Mouse (Mus musculus): ENCODE data around the gene Ston1.

Gene Ston1

GRCm38 (mm10) chr17:88597222-88598055 lies at the start of gene Ston1:
Gene Ston1 (plus strand): TSS chr17:88597684.
- peak; percentile 61 for DNase-seq (ENCODE audit: extremely low spot score, low read depth, low spot score)

DNA sequence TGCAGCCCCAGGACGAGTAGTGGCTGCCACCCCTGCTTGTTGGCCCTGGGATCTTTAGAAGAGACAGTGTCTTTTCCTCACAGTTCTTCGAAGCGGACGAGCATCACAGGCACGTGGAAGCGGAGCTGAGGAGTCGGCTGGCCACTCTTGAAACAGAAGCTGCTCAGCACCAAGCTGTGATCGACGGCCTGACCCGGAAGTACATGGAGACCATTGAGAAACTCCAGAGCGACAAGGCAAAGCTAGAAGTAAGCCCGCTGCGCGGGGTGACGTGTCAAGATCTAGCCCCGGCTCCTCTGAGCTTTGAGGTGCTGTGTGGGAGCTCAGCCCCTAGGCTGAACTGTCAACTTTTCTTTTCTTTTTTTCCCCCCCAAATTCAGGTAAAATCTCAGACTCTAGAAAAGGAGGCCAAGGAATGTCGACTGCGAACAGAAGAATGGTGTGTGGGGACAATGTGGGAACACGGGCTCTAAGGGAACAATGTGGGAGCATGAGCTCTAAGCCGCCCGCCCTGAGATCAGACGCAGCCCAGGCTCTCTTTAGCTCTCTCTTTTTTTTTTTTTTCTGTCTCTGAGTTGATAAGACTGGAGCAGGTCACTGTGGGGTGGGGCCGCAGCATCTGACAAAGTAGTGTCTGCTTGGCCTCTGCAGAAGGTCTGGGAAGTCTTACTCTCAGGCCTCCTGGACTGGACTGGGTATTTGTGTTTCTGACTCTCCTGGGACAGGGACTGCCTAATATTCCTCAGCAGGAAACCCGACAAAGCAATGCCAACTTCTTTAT lies 47.9 kb upstream of the Ston1 start:
- DNase-seq (ENCODE audit: extremely low spot score, low read depth, low spot score) = no peak

DNA sequence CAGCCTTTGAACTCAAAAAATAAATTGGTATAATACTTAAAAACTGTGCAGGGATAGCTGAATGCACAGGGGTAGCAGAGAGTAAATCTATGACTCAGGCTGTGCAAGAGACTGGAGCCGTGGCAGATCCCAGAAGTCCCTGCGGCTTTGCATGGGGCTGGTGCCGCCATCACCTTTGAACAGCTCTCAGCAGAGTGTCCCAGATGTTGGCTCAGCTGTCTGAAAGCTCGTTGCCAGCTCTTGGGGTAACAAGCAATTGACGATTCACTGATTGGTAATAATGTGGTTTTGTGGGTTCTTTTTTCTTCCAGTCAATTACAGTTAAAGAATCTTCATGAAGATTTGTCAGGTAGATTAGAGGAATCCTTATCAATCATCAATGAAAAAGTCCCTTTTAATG lies 47.1 kb upstream of the Ston1 start:
- no peak for DNase-seq (ENCODE audit: extremely low spot score, low read depth, low spot score)

- no peak for DNase-seq (ENCODE audit: extremely low spot score, low read depth, low spot score)
These were observed 46.2 kb upstream of the Ston1 start for GRCm38 (mm10) chr17:88550981-88551940.

DNA sequence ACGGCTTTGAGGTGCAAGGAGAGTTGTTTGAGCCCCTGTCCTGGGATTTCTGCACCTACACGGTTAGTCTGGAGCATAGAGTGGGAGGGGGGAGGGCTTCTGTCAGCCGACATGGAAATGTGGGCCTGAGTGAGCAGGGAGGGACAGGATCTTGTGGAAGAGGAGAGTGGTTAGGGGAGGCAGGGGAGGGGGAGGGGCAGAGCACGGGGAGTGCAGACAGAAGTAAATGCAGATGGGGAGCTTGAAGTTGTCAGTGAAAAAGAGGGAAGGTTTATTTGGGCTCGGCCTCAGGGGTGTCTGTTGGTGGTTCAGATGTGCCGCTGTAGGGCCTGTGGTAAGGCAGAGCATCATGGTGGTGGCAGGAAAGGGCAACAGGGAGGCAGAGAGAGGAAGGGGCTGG lies 44.9 kb upstream of the Ston1 start:
- no peak for DNase-seq (ENCODE audit: extremely low spot score, low read depth, low spot score)

DNA sequence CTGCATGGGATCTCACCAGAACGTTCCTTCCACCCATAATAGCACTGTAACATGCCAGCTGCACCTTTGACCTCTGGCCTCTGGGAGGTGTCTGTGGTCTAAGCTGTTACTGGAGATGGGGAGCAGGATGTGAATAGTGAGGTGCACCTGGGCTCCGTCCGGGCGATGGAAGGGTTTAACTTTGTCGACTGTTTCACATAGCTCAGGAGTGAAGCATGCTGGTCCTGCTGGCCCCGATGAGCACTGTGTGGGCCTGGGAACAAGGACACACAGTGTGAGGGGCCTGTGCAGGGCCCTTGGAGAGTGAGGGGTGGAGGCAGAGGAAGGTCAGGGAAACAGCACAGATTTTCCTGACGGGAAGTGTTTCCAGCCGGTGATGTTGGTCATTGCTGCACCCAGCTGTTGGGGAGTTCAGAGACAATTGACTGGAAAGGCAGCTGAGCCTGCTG lies 44.5 kb upstream of the Ston1 start:
- no peak for DNase-seq (ENCODE audit: extremely low spot score, low read depth, low spot score)

DNA sequence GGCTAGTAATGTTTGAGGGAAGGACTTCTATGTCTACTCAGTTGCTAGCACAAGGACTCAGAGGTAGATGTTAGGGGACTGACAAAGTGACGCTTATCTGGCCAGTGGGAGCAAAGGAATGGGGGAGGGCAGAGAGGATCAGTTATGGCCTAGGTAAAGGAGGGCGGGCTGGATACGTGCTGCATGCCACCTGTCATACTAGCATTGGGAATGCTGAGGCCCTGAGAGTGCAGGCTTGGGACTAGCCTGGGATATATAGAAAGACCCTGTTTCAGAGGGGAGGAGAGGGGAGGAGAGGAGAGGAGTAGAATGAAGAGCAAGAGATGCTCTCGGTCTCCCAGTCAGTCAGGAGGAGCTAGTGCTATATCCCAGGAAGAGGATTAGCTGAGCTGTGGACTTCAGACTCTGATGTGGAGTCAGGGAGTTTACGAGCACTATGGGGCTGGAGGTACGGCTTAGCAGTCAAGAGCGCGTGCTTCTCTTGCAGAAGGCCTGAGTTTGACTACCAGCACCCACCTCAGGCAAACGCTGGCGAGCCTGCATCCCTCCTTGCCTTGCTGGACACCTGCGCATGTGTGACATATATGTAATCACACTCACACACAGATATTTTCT lies 43.9 kb upstream of the Ston1 start:
- DNase-seq (ENCODE audit: extremely low spot score, low read depth, low spot score) = no peak

DNA sequence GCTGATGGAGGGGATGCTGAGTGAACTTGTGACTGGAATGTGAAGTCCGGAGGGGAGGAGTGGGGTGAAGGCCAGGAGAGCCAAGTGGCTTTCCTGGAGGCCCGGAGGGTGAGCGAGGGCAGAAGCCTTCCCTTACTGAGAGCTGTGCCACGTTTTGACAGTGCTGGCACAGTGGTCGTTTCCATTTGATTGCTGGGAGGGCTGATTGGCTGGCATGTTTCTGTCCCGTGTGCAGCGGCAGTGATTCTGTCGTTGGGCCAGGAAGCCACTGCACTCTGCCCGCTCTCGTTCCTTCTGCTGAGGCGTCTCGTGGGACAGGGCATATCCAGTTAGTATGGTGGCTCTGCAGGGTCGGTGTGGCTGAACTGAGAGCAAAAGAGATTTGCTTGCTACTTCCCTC lies 41.3 kb upstream of the Ston1 start:
- no peak for DNase-seq (ENCODE audit: extremely low spot score, low read depth, low spot score)

DNA sequence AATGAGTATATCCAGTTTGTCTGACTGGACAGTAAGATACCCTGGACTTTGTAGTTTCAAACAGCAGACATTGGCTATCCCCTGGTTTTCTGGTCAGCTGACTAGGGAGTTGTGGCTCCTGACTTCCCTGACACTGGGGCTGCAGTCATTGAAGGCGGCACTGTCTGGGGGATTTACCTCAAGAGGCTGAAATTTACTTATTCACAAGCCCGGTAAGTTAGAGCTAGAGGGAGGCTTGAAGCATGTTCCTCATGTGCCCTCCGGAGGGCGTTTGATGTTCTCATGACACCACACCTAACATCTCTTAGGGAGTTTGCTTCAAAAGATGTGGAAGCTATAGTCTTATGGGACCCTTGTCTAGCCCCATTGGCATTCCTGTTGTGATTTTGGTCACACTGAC lies 40.8 kb upstream of the Ston1 start:
- no peak for DNase-seq (ENCODE audit: extremely low spot score, low read depth, low spot score)

DNA sequence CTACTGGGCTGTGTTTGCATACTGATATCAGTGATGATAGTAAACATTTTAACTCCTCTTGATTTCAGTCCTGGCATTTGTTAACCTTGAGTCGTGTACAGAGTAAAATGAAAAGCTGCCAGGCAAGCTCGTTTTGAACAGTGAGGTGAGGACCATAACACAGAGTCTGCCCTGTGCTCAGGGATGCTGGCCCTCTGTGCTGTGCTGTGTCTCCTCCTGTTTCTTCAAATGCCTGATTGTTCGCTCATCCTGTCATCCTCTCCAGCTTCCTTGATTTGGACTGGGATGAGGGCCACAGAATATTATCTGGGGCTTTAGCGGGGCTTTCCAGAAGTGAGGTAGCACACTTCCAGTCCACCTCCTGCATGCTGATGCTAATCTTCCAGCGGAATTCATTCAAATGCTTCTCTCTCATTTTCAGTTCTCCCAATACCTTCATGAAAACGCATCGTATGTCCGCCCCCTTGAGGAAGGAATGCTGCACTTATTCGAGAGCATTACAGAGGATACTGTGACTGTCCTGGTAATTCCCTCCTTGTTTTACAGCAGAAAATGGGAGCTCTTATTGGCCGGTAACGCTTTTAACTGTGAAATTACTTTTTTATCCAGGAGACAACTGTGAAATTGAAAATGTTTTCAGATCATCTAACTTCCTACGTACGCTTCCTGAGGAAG lies 39.2 kb upstream of the Ston1 start:
- DNase-seq (ENCODE audit: extremely low spot score, low read depth, low spot score) = peak; percentile 58

DNA sequence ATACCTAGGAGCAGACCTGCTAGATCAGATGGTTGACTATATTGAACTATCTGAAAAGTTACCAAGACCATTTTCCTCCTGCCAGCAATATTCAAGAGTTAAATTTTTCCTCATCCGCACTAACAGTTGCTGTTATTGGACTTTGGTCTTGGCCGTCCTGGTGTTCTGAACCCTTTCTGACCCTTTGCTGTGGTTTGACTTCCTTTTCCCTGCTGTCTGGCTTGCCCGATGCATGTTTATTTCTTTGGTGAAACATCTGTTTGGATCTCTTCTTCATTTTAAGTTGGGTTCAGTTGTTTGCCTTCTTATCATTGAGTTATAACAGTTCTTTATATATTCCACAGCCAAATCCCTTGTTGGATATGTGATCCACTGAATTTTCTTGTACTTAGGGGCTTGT lies 33.9 kb upstream of the Ston1 start:
- no peak for DNase-seq (ENCODE audit: extremely low spot score, low read depth, low spot score)

DNA sequence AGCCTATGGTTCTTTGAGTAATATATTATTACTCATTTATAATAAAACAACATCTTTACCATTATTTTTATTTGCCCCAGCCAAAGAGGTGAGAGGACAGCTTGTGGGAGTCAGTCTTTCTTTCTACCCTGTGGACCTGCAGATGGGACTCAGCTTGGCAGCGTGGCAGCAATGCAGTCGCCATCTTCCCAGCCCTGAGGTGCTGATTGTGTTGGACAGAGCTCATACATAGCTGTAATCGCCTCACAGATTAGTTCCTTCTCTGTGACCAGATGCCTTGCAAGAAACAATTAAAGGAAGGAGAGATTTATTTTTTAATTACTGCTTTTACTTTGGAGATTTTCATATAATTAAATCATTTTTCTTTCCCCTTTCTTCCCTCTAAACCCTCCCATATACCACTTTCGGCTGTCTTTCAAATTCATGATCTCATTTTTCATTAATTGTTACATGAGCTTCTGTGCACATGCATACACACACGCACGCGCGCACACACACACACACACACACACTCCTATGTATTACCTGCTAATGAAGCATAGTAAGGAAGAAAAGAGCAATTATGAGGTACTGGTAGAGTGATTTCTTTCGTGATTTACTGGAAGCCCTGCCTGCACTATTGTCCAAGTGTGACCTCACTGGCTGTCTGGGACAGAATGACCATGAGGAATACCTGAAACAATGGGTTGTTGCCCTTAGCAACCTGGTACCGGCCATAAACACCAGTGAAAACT lies 27.5 kb upstream of the Ston1 start:
- DNase-seq (ENCODE audit: extremely low spot score, low read depth, low spot score) = no peak

- no peak for DNase-seq (ENCODE audit: extremely low spot score, low read depth, low spot score)
These were observed 26.7 kb upstream of the Ston1 start for GRCm38 (mm10) chr17:88570784-88571183.

DNA sequence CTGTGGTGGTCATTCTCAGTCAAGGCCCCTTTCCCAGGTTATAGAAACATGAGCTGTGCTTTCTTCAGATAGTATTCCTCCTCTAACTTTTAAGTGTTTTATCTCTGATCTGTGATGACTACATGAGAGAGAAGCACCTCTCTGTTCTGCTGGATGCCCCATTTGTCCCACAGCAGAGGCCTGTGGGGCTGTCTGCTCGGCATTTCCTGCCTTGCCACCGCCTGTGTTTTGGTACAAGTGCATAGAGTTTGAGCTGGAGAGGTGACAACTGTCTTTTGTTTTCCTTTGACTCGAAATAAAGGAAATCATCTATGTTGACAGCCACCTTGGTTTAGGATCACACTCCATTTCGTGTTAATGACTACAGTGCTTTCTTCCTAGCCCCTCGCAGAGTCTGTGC lies 22.7 kb upstream of the Ston1 start:
- DNase-seq (ENCODE audit: extremely low spot score, low read depth, low spot score) = no peak

- DNase-seq (ENCODE audit: extremely low spot score, low read depth, low spot score) = no peak
These were observed 18.8 kb upstream of the Ston1 start for GRCm38 (mm10) chr17:88578522-88579242.

GRCm38 (mm10) chr17:88580556-88580955 lies 16.9 kb upstream of the Ston1 start:
- no peak for DNase-seq (ENCODE audit: extremely low spot score, low read depth, low spot score)

GRCm38 (mm10) chr17:88581511-88582021 lies 15.9 kb upstream of the Ston1 start:
- no peak for DNase-seq (ENCODE audit: extremely low spot score, low read depth, low spot score)

GRCm38 (mm10) chr17:88582999-88583398 lies 14.5 kb upstream of the Ston1 start:
- DNase-seq (ENCODE audit: extremely low spot score, low read depth, low spot score) = no peak

DNA sequence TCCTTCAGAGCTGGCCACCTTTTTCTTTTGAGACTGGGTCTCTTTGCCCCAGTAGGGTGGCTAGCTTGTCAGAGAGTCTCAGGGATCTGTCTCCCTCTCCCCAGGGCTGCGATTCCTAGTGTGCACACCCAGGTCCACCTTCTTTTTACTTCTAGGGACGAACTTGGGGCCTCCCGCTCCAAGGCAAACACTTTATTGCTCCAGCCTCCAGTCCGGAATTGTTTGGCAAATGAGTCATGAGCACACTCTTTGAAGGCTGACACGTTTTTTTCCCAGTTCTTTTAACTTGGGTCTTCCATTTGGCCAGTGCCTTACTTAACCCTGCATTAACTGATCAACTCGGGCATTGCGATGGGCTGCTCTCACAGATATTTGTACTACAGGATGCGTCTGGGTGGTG lies 14.1 kb upstream of the Ston1 start:
- no peak for DNase-seq (ENCODE audit: extremely low spot score, low read depth, low spot score)

Measured in hindlimb bud, embryonic 11.5 days (tissue).